Mouse (Mus musculus): ENCODE measurements around the gene Pkp1. TPM values are rescaled to one million over a fixed set of nuclear protein-coding genes. Genes with fewer than 3 reads are reported as not detected.

Gene Pkp1
- polyA plus RNA-seq, 1 experiment from 2014 or later: 0.03 TPM

- in situ Hi-C loops (cut with MboI; ENCODE audit: low pct_unique_long_range_greater_than_20kb): no loop called here
Measured at GRCm38 (mm10) chr1:135913657-135914056, 5.3 kb downstream of the Pkp1 start.

GRCm38 (mm10) chr1:135909381-135909780, 9.6 kb downstream of the Pkp1 start:
- TF ChIP-seq CTCF (IDR thresholded peaks at IDR 0.05): no peak
- ChIA-PET POLR2A (no interaction called here), CTCF (no interaction called here)
- ATAC-seq (no peak), DNase-seq (ENCODE audit: low read depth, low spot score) (no peak)
- peaks cover 39% of the 10 kb centered on the region for H3K27me3 ChIP-seq
- in situ Hi-C loops (cut with MboI; ENCODE audit: low pct_unique_long_range_greater_than_20kb): no loop called here

More at GRCm38 (mm10) chr1:135913657-135914056, 5.3 kb downstream of the Pkp1 start:
- DNase-seq (ENCODE audit: low read depth, low spot score): no peak
- ChIA-PET CTCF (no interaction called here), POLR2A (no interaction called here)
- H3K27me3 ChIP-seq: peaks cover 48% of the 10 kb centered on the region
- no peak for ATAC-seq
- TF ChIP-seq CTCF (IDR thresholded peaks at IDR 0.05): no peak

- ChIA-PET POLR2A (no interaction called here), CTCF (interaction anchor here (0.9 kb wide), 1 partner anchor 38 kb away, joined by 4 read pairs; no protein-coding TSS in a partner anchor)
- in situ Hi-C loops (cut with MboI; ENCODE audit: low pct_unique_long_range_greater_than_20kb): no loop called here
- TF ChIP-seq CTCF (IDR thresholded peaks at IDR 0.05): no peak
- DNase-seq (ENCODE audit: low read depth, low spot score) (no peak), ATAC-seq (peak; percentile 38)
- peaks cover 36% of the 10 kb centered on the region for H3K27me3 ChIP-seq
Measured at GRCm38 (mm10) chr1:135906736-135907135, 12.3 kb downstream of the Pkp1 start.

- ATAC-seq (no peak), DNase-seq (ENCODE audit: low read depth, low spot score) (no peak)
- ChIA-PET POLR2A (no interaction called here), CTCF (interaction anchor here (1.2 to 1.4 kb wide), 2 partner anchors 17 to 53 kb away, joined by 3 read pairs; no protein-coding TSS in a partner anchor)
- in situ Hi-C loops (cut with MboI; ENCODE audit: low pct_unique_long_range_greater_than_20kb): no loop called here
- TF ChIP-seq CTCF (IDR thresholded peaks at IDR 0.05): no peak
- H3K27me3 ChIP-seq: peaks cover 7% of the 10 kb centered on the region
Measured at GRCm38 (mm10) chr1:135899991-135900515, 19.0 kb downstream of the Pkp1 start.

- in situ Hi-C loops (cut with MboI; ENCODE audit: low pct_unique_long_range_greater_than_20kb): no loop called here
- DNase-seq (ENCODE audit: low read depth, low spot score): peak; percentile 64
- POLR2A ChIA-PET: no interaction called here
Measured at GRCm38 (mm10) chr1:135899295-135899694, 19.7 kb downstream of the Pkp1 start.

GRCm38 (mm10) chr1:135895367-135895766, 23.6 kb downstream of the Pkp1 start:
- ChIA-PET POLR2A (interaction anchor here (0.6 to 1.0 kb wide), 2 partner anchors 9 to 77 kb away, joined by 4 read pairs; no protein-coding TSS in a partner anchor), CTCF (interaction anchor here (0.8 to 1.9 kb wide), 2 partner anchors 12 to 32 kb away, joined by 3 to 8 read pairs; no protein-coding TSS in a partner anchor)
- ATAC-seq (no peak), DNase-seq (ENCODE audit: low read depth, low spot score) (no peak)
- in situ Hi-C loops (cut with MboI; ENCODE audit: low pct_unique_long_range_greater_than_20kb): no loop called here
- H3K27me3 ChIP-seq: no peaks in the 10 kb centered on the region
- no peak for TF ChIP-seq CTCF (IDR thresholded peaks at IDR 0.05)

More at GRCm38 (mm10) chr1:135899295-135899694, 19.7 kb downstream of the Pkp1 start:
- ATAC-seq: peak; percentile 64
- CTCF ChIA-PET: no interaction called here
- H3K27me3 ChIP-seq: peaks cover 4% of the 10 kb centered on the region
- TF ChIP-seq CTCF (IDR thresholded peaks at IDR 0.05): no peak

GRCm38 (mm10) chr1:135893377-135893776, 25.6 kb downstream of the Pkp1 start:
- no peak for TF ChIP-seq CTCF (IDR thresholded peaks at IDR 0.05)
- ATAC-seq (no peak), DNase-seq (ENCODE audit: low read depth, low spot score) (no peak)
- POLR2A ChIA-PET: no interaction called here
- CTCF ChIA-PET: interaction anchor here (1.6 to 1.9 kb wide), 2 partner anchors 11 to 52 kb away, joined by 4 to 8 read pairs; no protein-coding TSS in a partner anchor
- in situ Hi-C loops (cut with MboI; ENCODE audit: low pct_unique_long_range_greater_than_20kb): no loop called here
- no peaks in the 10 kb centered on the region for H3K27me3 ChIP-seq

- POLR2A ChIA-PET: no interaction called here
- DNase-seq (ENCODE audit: low read depth, low spot score): no peak
- in situ Hi-C loops (cut with MboI; ENCODE audit: low pct_unique_long_range_greater_than_20kb): no loop called here
- no peak for TF ChIP-seq CTCF (IDR thresholded peaks at IDR 0.05)
- no peak for ATAC-seq
- CTCF ChIA-PET: interaction anchor here (1.6 to 1.9 kb wide), 2 partner anchors 10 to 52 kb away, joined by 4 to 8 read pairs; no protein-coding TSS in a partner anchor
- no peaks in the 10 kb centered on the region for H3K27me3 ChIP-seq
Measured at GRCm38 (mm10) chr1:135892764-135893163, 26.2 kb downstream of the Pkp1 start.

- no peak for ATAC-seq
- TF ChIP-seq CTCF (IDR thresholded peaks at IDR 0.05): no peak
- H3K27me3 ChIP-seq: no peaks in the 10 kb centered on the region
- in situ Hi-C loops (cut with MboI; ENCODE audit: low pct_unique_long_range_greater_than_20kb): no loop called here
- POLR2A ChIA-PET: interaction anchor here (0.9 to 1.3 kb wide), 2 partner anchors 23 to 24 kb away, joined by 3 read pairs; no protein-coding TSS in a partner anchor
- DNase-seq (ENCODE audit: low read depth, low spot score): no peak
- CTCF ChIA-PET: interaction anchor here (1.6 to 1.9 kb wide), 2 partner anchors 9 to 53 kb away, joined by 4 to 8 read pairs; no protein-coding TSS in a partner anchor
Measured at GRCm38 (mm10) chr1:135892233-135892632, 26.8 kb downstream of the Pkp1 start.

GRCm38 (mm10) chr1:135891424-135892216, 27.4 kb downstream of the Pkp1 start:
- CTCF ChIA-PET: interaction anchor here (0.9 to 1.9 kb wide), 3 partner anchors 9 to 53 kb away, joined by 4 to 8 read pairs (median 4); no protein-coding TSS in a partner anchor
- in situ Hi-C loops (cut with MboI; ENCODE audit: low pct_unique_long_range_greater_than_20kb): no loop called here
- POLR2A ChIA-PET: interaction anchor here (0.9 to 1.3 kb wide), 2 partner anchors 23 to 25 kb away, joined by 3 read pairs; no protein-coding TSS in a partner anchor
- TF ChIP-seq CTCF (IDR thresholded peaks at IDR 0.05): no peak
- H3K27me3 ChIP-seq: peaks cover 3% of the 10 kb centered on the region
- ATAC-seq: no peak
- DNase-seq (ENCODE audit: low read depth, low spot score): no peak
